Mouse (Mus musculus) gastrocnemius, postnatal 4 days (tissue): Measurements from ENCODE around the gene 2310007B03Rik. TPM values are rescaled to one million over a fixed set of nuclear protein-coding genes. Genes with fewer than 3 reads are reported as not detected.

Experiments
- DNase-seq, 2 experiments: peaks; one replicate each; pipeline ENCODE4 v3.0.0; 2021 to 2022; ENCODE audit warnings: low spot score in 2 of 2, mixed read lengths in 2 of 2
- total RNA-seq, 2 experiments: library from RNA; stranded (reverse); gene quantifications; 2 replicates each; pipeline ENCODE4 v1.2.3; 2021

The 2310007B03Rik gene
- total RNA-seq, 2 experiments from 2014 or later, result not detected

- DNase-seq, result no peak
Observed at GRCm38 (mm10) chr1:93161350-93161749, 602 bp upstream of the 2310007B03Rik start.

- DNase-seq, result no peak
Observed at GRCm38 (mm10) chr1:93159566-93160500, 915 bp downstream of the 2310007B03Rik start.

- no peak for DNase-seq
Observed at GRCm38 (mm10) chr1:93158916-93159315, 1.8 kb downstream of the 2310007B03Rik start.

GRCm38 (mm10) chr1:93157566-93157965 lies 3.2 kb downstream of the 2310007B03Rik start:
- no peak for DNase-seq

- no peak for DNase-seq
Observed at GRCm38 (mm10) chr1:93150907-93151661, 9.7 kb downstream of the 2310007B03Rik start.

GRCm38 (mm10) chr1:93144176-93144575 lies 16.6 kb downstream of the 2310007B03Rik start:
- no peak for DNase-seq

- DNase-seq, result no peak
Observed at GRCm38 (mm10) chr1:93142871-93143270, 17.9 kb downstream of the 2310007B03Rik start.

GRCm38 (mm10) chr1:93139713-93140112 lies 21.0 kb downstream of the 2310007B03Rik start:
- DNase-seq, result no peak

- DNase-seq, result no peak
Observed at GRCm38 (mm10) chr1:93138534-93138933, 22.2 kb downstream of the 2310007B03Rik start.

- no peak for DNase-seq
Observed at GRCm38 (mm10) chr1:93135036-93135526, 25.7 kb downstream of the 2310007B03Rik start, which contains the start of gene Agxt. TSS of gene Agxt (plus strand) at chr1:93135240.

- DNase-seq, result no peak
Observed at GRCm38 (mm10) chr1:93132676-93133075, 28.1 kb downstream of the 2310007B03Rik start.

- no peak for DNase-seq
Observed at GRCm38 (mm10) chr1:93130242-93130983, 30.3 kb downstream of the 2310007B03Rik start.

- peak in 1 of 2 experiments; percentile 47 for DNase-seq
Observed at GRCm38 (mm10) chr1:93128710-93129349, 31.9 kb downstream of the 2310007B03Rik start.

GRCm38 (mm10) chr1:93128209-93128608 lies 32.5 kb downstream of the 2310007B03Rik start:
- no peak for DNase-seq

- DNase-seq, result no peak
Observed at GRCm38 (mm10) chr1:93125256-93125655, 35.5 kb downstream of the 2310007B03Rik start.

GRCm38 (mm10) chr1:93124066-93124465 lies 36.7 kb downstream of the 2310007B03Rik start:
- no peak for DNase-seq

GRCm38 (mm10) chr1:93123179-93123854 lies 37.4 kb downstream of the 2310007B03Rik start:
- no peak for DNase-seq

GRCm38 (mm10) chr1:93118816-93119215 lies 41.9 kb downstream of the 2310007B03Rik start:
- DNase-seq, result no peak

GRCm38 (mm10) chr1:93115471-93115870 lies 45.3 kb downstream of the 2310007B03Rik start:
- DNase-seq, result no peak
